Mouse (Mus musculus): ENCODE measurements at regions not wholly inside any gene's neighbourhood (a gene's known extent, or its start where the extent isn't known, plus 50 kb on each side); places are given as distances from the start of the nearest gene placed in this dataset.

DNA sequence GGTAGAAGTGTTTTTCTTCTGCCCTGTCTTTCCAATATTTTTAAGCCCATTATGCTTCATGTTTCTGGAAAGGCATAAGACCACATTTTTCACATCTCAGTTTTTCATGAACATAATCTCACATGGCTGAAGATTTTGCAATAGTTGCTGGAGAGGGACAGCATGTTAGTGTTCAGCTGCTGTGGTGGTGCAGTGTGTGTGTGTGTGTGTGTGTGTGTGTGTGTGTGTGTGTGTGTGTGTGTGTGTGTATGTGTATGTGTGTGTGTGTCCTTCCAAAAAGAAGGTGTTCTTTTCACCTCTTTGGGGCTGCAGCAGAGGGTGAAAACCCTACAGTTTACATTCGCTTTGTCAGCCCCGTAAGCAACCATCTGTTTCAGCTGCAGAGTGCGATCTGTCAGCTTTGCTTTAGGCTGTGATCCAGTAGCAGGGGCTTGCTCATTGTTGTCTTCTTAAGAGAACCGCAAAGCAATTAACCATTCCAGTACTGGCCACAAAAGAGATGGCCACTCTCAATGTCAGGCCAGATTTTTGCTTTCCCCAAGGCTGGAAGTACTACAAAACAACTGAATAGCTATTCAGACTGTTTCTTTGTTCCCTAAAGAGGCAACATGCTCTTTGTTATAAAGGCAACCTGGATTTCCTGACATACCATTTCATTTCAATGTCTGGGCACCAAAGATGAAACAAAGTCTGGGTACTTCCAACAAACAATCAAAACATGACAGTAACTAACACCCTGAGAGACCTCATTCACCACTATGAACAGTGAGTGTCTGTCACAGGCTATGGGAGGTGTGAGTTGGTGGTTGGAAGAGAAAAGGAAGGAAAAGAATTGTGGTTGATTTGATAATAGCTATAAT lies 520.2 kb upstream of the Cited2 start:
- no peak for DNase-seq (ENCODE audit: low spot score)

DNA sequence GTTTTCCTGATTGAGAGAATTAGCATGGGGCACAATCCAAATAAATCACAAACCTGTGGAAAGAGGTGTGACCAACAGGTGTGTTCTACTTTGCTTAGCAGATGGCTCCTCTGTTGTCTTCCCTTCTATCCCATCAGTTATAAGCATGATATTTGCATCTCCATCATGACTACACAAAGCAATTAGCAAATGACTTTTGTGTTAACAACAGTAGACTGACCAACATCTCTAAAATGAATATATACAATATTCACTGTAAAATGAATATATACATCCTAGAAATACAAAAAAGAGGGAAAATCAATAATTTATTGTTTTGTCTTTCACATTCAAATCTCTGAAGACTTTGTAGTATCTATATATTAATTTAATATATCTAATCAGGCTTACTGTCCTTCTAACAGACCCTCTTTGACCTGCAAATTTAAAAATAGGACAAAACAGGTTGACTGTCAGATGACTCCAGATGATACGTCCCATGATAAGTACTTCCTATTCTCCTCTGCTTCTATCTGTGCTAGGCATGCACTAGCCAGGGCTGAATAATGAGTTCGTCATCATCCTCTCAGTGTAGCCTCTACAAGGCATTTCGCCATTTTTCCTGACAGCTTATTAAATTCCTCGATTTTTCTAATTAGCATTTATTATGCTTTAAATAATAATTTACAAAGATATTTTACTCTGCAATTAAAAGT lies 519.5 kb upstream of the Cited2 start:
- no peak for DNase-seq (ENCODE audit: low spot score)

DNA sequence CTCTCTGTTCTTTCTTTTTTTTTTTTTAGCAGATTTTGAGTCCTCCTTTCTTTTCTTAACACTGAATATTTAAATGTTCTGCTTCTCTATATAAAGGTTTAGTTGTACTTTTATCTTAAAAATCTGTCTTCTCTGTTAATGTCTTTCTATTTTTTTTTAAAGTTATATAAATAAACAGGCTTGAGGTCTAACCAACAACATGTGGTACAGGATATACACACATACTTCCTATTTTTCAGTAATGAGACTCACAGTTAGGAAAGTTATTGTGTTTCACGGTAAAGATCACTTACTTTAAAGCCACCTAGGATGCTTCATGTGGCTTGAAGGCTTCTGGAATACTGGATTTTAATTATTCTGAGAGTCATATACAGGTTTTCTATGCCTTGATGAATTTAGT lies 518.9 kb upstream of the Cited2 start:
- DNase-seq (ENCODE audit: low spot score): no peak

DNA sequence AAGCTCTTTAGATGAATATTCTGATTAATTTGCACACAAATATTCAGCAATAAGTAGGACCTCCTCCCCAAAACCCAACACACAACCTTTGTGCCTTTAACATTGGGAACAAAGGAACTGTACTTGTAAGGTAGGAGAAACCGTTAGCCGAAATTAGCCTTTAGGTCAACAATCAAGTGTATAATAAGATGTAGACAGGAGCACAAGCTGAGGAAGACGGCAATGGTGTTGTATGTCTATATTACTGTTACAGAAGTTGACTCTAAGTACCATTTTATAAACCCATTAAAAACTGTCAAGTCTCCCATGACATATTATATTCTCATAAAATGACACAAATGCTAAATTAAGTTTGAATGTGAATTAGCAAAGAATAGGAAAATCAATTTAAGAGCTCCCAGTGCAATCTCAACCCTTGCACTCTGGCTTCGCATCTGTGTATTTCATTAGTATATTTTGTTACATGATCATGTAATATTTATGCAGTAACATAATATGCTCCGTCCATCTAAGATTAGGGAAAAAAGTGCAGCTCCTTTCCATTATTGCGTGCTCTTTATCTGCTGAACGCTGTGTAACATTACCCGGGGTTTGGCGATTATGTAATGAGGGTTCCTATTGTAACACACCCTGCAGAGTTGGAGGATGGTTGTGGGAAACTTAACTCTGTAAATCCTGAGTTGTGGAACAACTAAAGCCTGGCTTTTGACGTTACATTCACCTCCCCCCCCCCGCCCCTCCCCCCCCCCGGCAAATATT lies 510.3 kb upstream of the Cited2 start:
- DNase-seq (ENCODE audit: low spot score): no peak

DNA sequence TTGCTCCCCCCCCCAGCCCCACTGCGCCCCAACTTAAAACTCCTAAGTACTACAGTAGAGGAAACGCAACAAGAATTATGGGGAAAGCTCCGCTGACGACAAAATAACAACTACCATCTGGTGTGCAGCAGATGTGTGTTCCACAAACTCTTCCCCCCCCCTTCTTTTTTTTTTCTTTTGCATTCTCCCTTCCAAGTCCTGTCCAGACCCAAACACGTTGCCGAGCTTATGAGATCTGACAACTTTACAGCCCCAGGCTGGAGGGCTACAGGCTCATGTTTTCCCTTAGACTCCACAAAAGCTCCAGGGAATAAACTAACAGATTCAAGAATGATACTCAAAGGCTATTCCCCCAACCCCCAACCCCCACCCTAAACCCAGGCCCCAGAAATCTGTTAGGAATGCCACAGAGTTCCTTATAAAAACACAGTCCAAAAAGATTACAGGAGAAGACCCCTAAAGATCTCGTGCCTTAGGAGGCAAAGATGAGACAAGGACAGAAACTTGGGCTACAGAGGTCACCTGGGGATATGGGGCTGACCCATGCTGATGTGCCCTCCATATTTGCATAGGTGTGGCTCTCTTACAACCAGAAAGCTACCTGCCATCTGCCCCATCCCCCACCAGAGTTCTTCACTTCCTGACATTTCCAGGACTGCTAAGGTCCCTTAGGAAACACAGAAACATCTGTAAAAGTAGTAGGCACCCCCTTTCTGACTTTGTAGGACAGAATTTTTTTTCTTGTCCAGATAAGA lies 509.5 kb upstream of the Cited2 start:
- peak; percentile 45 for DNase-seq (ENCODE audit: low spot score)

- DNase-seq (ENCODE audit: low spot score): no peak
Measured at GRCm38 (mm10) chr10:17214065-17214440, 509.0 kb upstream of the Cited2 start.

DNA sequence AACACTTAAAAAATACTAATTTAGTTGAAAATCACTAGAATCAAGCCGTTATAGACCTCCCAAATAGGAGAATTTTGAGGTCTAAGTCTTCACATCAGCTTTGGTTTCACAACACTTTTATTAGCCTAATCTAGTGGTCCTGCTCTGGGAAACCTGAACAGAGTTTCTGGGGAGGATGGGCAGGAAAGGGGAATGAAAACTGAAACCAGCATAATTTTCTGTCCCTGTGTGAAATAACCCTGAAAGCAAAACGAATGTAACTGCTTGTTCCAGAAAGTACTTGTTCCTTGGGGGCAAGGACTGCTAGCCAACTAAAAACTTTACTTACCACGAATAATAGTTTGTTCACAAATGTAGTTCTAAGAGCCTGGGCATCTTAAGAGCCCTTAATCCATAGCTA lies 508.0 kb upstream of the Cited2 start:
- DNase-seq (ENCODE audit: low spot score): no peak

DNA sequence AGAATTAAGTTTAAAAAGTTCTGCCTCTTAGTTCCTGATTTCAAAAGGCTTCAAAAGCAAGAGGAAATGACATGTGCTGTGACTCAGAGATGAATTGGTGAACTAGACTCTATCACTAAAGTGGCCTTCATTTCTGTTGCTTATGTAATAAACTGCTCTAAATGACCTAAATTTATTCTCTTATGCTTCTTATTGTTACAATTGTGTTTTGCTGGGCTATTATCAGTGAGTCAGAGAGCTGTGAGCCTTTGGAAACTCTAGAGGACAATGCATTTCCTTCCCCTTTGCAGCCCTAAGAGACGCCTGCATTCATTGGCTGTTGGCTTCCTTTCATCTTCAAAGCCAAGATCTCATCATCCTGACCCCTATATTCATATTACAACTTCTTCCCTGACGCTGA lies 501.5 kb upstream of the Cited2 start:
- no peak for DNase-seq (ENCODE audit: low spot score)

DNA sequence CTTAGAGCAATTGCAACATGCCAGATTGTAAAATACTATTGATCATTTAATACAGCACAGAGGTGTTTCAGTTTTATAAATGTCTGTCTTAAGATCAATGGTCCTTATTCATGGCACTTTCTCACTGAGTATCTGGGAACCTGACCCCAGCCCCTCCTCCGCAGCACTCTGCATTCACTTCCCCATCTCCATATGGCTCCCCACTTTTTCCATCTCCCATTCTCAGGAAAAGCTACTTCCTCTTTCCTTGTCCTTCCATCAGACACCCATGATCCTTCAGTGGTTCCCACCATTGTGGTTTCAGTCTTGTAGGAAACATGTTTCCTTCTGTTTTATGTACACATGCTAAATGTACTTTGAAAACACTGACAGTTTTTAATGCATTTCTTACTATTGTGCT lies 497.3 kb upstream of the Cited2 start:
- DNase-seq (ENCODE audit: low spot score): no peak

GRCm38 (mm10) chr10:17230040-17230818 lies 492.8 kb upstream of the Cited2 start:
- peak; percentile 48 for DNase-seq (ENCODE audit: low spot score)

DNA sequence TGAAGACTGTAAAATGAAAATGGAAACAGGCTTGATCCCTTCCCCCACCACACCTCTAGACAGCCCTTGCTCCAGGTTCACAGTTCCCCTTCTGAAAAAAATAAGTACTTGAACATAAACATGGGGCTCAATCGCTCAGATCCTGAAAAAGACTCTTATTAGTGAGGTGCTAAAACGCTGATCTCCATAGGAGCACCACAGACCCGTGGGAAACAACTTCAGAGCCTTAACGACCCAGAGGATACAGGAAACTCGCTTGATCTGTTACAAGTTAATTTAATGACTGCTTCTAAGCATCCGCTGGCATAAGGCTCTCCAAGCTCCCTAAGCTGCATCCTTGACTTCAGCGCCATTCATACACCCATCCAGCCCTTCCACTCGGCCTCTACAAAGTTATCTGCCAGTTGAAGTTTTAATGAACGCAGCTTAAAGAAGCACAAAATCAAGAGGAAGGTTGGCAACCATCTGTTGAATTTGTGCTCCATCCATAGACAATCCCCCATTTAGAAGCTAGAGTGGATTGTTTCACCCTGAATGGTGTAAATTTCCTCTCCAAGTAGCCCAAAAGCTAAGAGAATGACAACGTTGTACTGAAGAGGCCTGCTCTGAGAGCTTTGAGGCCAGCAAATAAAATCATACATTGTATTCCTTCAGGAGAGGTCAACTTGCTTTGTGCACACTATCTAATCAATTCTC lies 486.9 kb upstream of the Cited2 start:
- DNase-seq (ENCODE audit: low spot score): no peak

GRCm38 (mm10) chr10:17236761-17237160 lies 486.3 kb upstream of the Cited2 start:
- no peak for DNase-seq (ENCODE audit: low spot score)

- DNase-seq (ENCODE audit: low spot score): no peak
Measured at GRCm38 (mm10) chr10:17237463-17237862, 485.6 kb upstream of the Cited2 start.

- DNase-seq (ENCODE audit: low spot score): no peak
Measured at GRCm38 (mm10) chr10:17237918-17238850, 484.8 kb upstream of the Cited2 start.

DNA sequence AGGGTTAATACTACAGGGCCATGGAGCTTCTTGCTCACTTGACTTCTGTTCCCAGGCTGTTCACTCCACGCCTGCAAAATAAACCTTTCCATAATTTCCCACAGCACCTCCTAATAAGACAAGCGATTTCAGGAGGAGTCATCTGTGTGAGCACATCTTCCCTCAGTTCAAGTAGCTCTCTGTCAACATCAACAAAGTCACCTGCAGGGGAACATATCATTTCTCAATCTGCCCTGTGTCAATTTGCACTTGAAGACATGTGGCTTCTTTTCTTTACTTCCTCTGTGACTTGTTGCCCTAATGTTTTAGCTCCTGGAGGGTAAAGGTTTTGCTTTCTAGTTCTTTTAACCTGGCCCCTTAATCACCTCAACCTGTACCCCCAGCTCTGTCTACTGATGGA lies 474.7 kb upstream of the Cited2 start:
- DNase-seq (ENCODE audit: low spot score): no peak

DNA sequence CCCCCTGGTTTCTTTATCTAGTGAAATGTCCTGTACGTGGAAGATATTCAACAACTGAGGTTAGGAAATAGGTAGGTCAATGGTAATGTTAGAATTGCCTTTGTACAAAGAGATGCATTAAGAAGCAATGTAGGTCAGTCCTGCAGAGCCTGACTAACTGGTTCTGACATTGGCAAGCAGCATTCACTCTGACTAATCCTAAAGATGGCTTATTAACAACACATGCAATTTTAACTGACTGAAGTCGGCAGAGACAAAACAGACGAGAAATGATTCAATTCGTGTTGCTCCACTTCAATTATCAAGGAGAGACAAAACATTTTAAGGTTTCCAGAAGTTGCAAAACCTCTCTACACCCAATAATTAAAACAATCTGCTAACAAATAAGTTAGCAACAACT lies 470.0 kb upstream of the Cited2 start:
- no peak for DNase-seq (ENCODE audit: low spot score)

DNA sequence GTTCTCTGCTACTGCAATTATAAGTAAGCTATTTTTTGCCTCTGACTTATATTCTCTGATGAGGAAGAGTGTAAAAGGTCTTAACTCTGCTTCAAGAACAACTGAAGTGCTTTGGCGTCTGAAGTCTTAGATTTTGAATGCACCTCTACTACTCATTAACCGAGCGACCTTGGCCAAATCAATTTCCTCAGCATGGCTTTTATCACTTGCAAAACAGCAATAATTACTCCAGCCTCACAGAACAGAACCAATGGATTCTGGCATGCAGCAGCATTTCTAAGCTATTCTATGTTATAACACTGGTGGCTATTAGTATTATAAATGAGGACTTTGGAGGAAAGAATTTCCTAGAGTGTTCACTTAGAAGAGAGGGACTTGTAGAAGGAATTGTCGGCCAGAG lies 462.9 kb upstream of the Cited2 start:
- no peak for DNase-seq (ENCODE audit: low spot score)

DNA sequence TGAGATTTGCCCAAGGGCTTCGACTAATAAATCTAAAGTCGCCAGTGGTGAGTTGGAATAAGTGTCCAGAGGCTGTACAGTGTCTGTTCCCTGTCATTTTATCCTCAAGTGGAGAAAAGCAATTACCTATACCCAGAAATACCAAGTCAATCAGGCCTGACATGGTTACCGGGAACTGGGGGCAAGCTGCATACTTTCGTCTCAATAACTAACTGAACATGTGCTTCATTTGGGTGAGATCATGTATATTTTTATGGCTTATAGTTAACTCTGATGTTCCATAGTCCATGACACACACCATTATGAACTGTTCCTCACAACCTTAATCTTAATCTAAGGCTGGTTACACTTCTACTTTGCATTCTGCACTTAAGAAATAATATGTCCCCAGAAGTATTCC lies 462.4 kb upstream of the Cited2 start:
- DNase-seq (ENCODE audit: low spot score): no peak

DNA sequence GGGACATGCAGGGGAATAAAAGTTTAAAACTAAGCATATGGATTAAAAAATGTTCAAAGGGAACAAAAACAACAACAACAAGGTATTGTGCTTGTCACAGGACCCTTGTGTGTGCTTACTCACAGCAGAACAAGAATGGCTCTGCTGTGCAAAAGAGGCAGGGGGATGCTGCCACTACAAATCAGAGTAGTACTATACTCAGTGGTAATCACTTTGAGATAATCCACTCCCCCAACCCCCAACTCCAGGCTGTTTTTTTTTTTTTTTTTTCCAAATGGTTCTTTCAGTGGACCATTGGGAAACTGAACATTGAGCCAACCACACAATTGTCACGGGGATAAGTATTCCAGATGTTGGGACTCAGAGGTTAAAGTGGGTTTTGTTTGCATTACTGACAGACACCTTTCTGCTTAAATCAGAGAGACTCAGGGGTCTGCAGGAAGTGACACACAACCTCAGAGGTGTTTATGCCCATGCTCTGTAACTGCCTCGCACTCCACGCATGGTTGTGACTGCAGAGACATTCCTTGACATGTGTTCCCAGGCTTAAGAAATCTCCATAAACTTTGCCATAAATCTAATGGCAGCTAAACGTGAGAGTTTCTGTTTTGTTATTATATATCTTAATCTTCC lies 461.7 kb upstream of the Cited2 start:
- no peak for DNase-seq (ENCODE audit: low spot score)
